Mouse (Mus musculus): ENCODE measurements around the gene Apopt1. TPM values are rescaled to one million over a fixed set of nuclear protein-coding genes. Genes with fewer than 3 reads are reported as not detected.

Gene Apopt1
- polyA plus RNA-seq, 1 experiment from 2014 or later = 51.0 TPM

Other genes starting within 250 kb of the Apopt1 start
- 1.1 and 1.4 TPM in 2 replicates for gene Gm266, start 227.4 kb upstream of the Apopt1 start, polyA plus RNA-seq (2014; fragmentation: Nextera tagmentation; extraction: Ambion mirVana)
- gene Eif5, start 175.2 kb upstream of the Apopt1 start, polyA plus RNA-seq (2014; fragmentation: Nextera tagmentation; extraction: Ambion mirVana) = 364 and 377 TPM in 2 replicates
- 50.6 and 50.8 TPM in 2 replicates for gene Mark3, start 138.7 kb upstream of the Apopt1 start, polyA plus RNA-seq (2014; fragmentation: Nextera tagmentation; extraction: Ambion mirVana)
- 262 and 266 TPM in 2 replicates for gene Ckb, start 40.9 kb upstream of the Apopt1 start, polyA plus RNA-seq (2014; fragmentation: Nextera tagmentation; extraction: Ambion mirVana)
- 3.1 and 5.5 TPM in 2 replicates for gene Trmt61a, start 35.2 kb upstream of the Apopt1 start, polyA plus RNA-seq (2014; fragmentation: Nextera tagmentation; extraction: Ambion mirVana)
- 42.1 and 42.6 TPM in 2 replicates for gene Bag5, start within 50 bp of the Apopt1 start, polyA plus RNA-seq (2014; fragmentation: Nextera tagmentation; extraction: Ambion mirVana)
- gene Klc1, start 45.6 kb downstream of the Apopt1 start, polyA plus RNA-seq (2014; fragmentation: Nextera tagmentation; extraction: Ambion mirVana) = 98.9 and 118 TPM in 2 replicates
- 5.7 and 7.0 TPM in 2 replicates for gene Xrcc3, start 100.6 kb downstream of the Apopt1 start, polyA plus RNA-seq (2014; fragmentation: Nextera tagmentation; extraction: Ambion mirVana)
- 88.3 and 89.3 TPM in 2 replicates for gene Zfyve21, start 100.9 kb downstream of the Apopt1 start, polyA plus RNA-seq (2014; fragmentation: Nextera tagmentation; extraction: Ambion mirVana)
- gene Ppp1r13b, start 194.8 kb downstream of the Apopt1 start, polyA plus RNA-seq (2014; fragmentation: Nextera tagmentation; extraction: Ambion mirVana) = 15.4 and 15.5 TPM in 2 replicates